Mouse (Mus musculus) CH12.LX (cell line): Measurements from ENCODE around the gene Gm4981. TPM values are rescaled to one million over a fixed set of nuclear protein-coding genes. Genes with fewer than 3 reads are reported as not detected.

Source experiments
- DNase-seq: peaks from one replicate; pipeline ENCODE4 v3.0.0-alpha.2; 2013; ENCODE audit errors: extremely low read depth
- H3K27ac ChIP-seq: 2 replicates; pipeline ENCODE4 v1.5.1; 2012; ENCODE audit warnings: low read depth, mild to moderate bottlenecking, control low read depth, moderate library complexity; ENCODE audit not compliant: insufficient read depth
- H3K27me3 ChIP-seq: replicated peaks from 2 replicates; pipeline ENCODE3; 2012; ENCODE audit warnings: inconsistent platforms
- H3K36me3 ChIP-seq, 2 experiments: replicated peaks in 1 of 2; 2 replicates each; pipeline versions ENCODE3 to v1.6.1; 2012; ENCODE audit warnings: inconsistent platforms in 1 of 2, low read length in 1 of 2, mild to moderate bottlenecking in 1 of 2, mixed read lengths in 1 of 2, moderate library complexity in 1 of 2; ENCODE audit not compliant: control insufficient read depth in 1 of 2, insufficient read depth in 1 of 2
- H3K4me1 ChIP-seq, 2 experiments: 2 replicates each; pipeline ENCODE4 v1.6.1; 2012; ENCODE audit warnings: inconsistent platforms in 1 of 2, moderate library complexity in 1 of 2; ENCODE audit not compliant: insufficient read depth in 2 of 2, control insufficient read depth in 1 of 2
- H3K4me2 ChIP-seq: 2 replicates; pipeline ENCODE4 v1.6.1; 2012; ENCODE audit warnings: low read depth, mild to moderate bottlenecking, control low read depth; ENCODE audit not compliant: poor library complexity, insufficient read depth, severe bottlenecking
- H3K4me3 ChIP-seq, 3 experiments: fragments of 150-350 bp in 1 of 3; sonication (generic) in 1 of 3; replicated peaks in 1 of 3; 2 replicates each; pipeline versions ENCODE3 to v1.5.1; 2011 to 2012; ENCODE audit warnings: low read depth in 2 of 3, low read length in 2 of 3, mild to moderate bottlenecking in 2 of 3, moderate library complexity in 2 of 3, control low read depth in 1 of 3, improper control_type of control experiment in 1 of 3, inconsistent platforms in 1 of 3, mixed read lengths in 1 of 3; ENCODE audit not compliant: poor library complexity in 1 of 3
- H3K79me2 ChIP-seq: replicated peaks from 2 replicates; pipeline ENCODE4 v1.6.1; 2012; ENCODE audit warnings: mild to moderate bottlenecking, moderate library complexity; ENCODE audit not compliant: control insufficient read depth, poor library complexity, insufficient read depth, severe bottlenecking; ENCODE audit errors: extremely low read depth
- H3K9ac ChIP-seq: 2 replicates; pipeline ENCODE4 v1.6.1; 2012; ENCODE audit warnings: low read depth, mild to moderate bottlenecking, control low read depth, moderate library complexity; ENCODE audit not compliant: insufficient read depth
- H3K9me3 ChIP-seq: replicated peaks from 2 replicates; pipeline ENCODE3; 2012; ENCODE audit warnings: low read length, inconsistent platforms, mixed read lengths
- CHD2 ChIP-seq: IDR thresholded peaks from 2 replicates; pipeline ENCODE4 v1.6.1; 2011; ENCODE audit warnings: low read length, improper control_type of control experiment
- EP300 ChIP-seq: IDR thresholded peaks from 2 replicates; pipeline ENCODE4 v1.6.1; 2011; ENCODE audit warnings: low read length, improper control_type of control experiment
- ETS1 ChIP-seq: conservative IDR thresholded peaks from 2 replicates; pipeline ENCODE4 v1.6.1; 2012; ENCODE audit warnings: low read depth, mild to moderate bottlenecking, inconsistent platforms, low read length, improper control_type of control experiment, moderate library complexity
- GABPA ChIP-seq: IDR thresholded peaks from 2 replicates; pipeline ENCODE4 v1.6.1; 2012; ENCODE audit warnings: low read depth, low read length, improper control_type of control experiment, inconsistent platforms; ENCODE audit not compliant: insufficient replicate concordance
- HCFC1 ChIP-seq: IDR thresholded peaks from 2 replicates; pipeline ENCODE4 v1.6.1; 2012; ENCODE audit warnings: low read depth, mild to moderate bottlenecking, inconsistent platforms, low read length, improper control_type of control experiment
- JUND ChIP-seq: conservative IDR thresholded peaks from 2 replicates; pipeline ENCODE4 v1.6.1; 2011; ENCODE audit warnings: low read depth, low read length, improper control_type of control experiment
- MAFK ChIP-seq: IDR thresholded peaks from 2 replicates; pipeline ENCODE4 v1.6.1; 2011; ENCODE audit warnings: low read length, improper control_type of control experiment; ENCODE audit not compliant: insufficient replicate concordance
- MAZ ChIP-seq: IDR thresholded peaks from 2 replicates; pipeline ENCODE4 v1.6.1; 2012; ENCODE audit warnings: low read depth, mild to moderate bottlenecking, inconsistent platforms, low read length, improper control_type of control experiment, moderate library complexity
- MXI1 ChIP-seq: IDR thresholded peaks from 2 replicates; pipeline ENCODE4 v1.6.1; 2011; ENCODE audit warnings: mild to moderate bottlenecking, low read depth, low read length, improper control_type of control experiment
- NELFE ChIP-seq: IDR thresholded peaks from 2 replicates; pipeline ENCODE4 v1.6.1; 2011; ENCODE audit warnings: low read depth, low read length, improper control_type of control experiment
- POLR2A ChIP-seq: IDR thresholded peaks from 2 replicates; pipeline ENCODE4 v1.6.1; 2011; ENCODE audit warnings: low read depth, mild to moderate bottlenecking, improper control_type of control experiment, low read length
- RAD21 ChIP-seq: IDR thresholded peaks from 2 replicates; pipeline ENCODE4 v1.6.1; 2011; ENCODE audit warnings: low read depth, mild to moderate bottlenecking, low read length, improper control_type of control experiment, moderate library complexity
- RCOR1 ChIP-seq: conservative IDR thresholded peaks from 2 replicates; pipeline ENCODE4 v1.6.1; 2012; ENCODE audit warnings: low read depth, mild to moderate bottlenecking, inconsistent platforms, low read length, improper control_type of control experiment
- SIN3A ChIP-seq: IDR thresholded peaks from 2 replicates; pipeline ENCODE4 v1.6.1; 2012; ENCODE audit warnings: low read length, improper control_type of control experiment, inconsistent platforms
- SMC3 ChIP-seq: IDR thresholded peaks from 2 replicates; pipeline ENCODE4 v1.6.1; 2011; ENCODE audit warnings: low read depth, low read length, improper control_type of control experiment
- UBTF ChIP-seq: IDR thresholded peaks from 2 replicates; pipeline ENCODE4 v1.6.1; 2012; ENCODE audit warnings: low read depth, mild to moderate bottlenecking, inconsistent platforms, low read length, improper control_type of control experiment, moderate library complexity
- ZKSCAN1 ChIP-seq: IDR thresholded peaks from 2 replicates; pipeline ENCODE4 v1.6.1; 2012; ENCODE audit warnings: low read depth, inconsistent platforms, low read length, improper control_type of control experiment, borderline replicate concordance
- dilution Hi-C: fragments of 300-500 bp; cut with MboI; formaldehyde crosslinking; loops from 2 replicates; pipeline ENCODE4 v1.14.3; 2020; ENCODE audit warnings: low sequenced_read_pairs; ENCODE audit not compliant: extremely low pct_unique_long_range_greater_than_20kb, extremely low pct_ligation_motif_present
- in situ Hi-C: fragments of 300-500 bp; cut with MboI; formaldehyde crosslinking; loops from 3 replicates; pipeline ENCODE4 v1.14.3; 2019; ENCODE audit warnings: low sequenced_read_pairs, low pct_ligation_motif_present, low pct_unique_long_range_greater_than_20kb, mixed read lengths
- polyA plus RNA-seq: library from polyadenylated mRNA; unstranded; fragments of >175 nt; gene quantifications from 2 replicates; pipeline ENCODE4 v1.2.1, GENCODE M21; 2012; ENCODE audit warnings: low read depth; ENCODE audit not compliant: insufficient read length
- total RNA-seq, 2 experiments: library from RNA; depleted of rRNA; stranded (reverse); fragments of 300-350 nt in 1 of 2; fragments of >200 nt in 1 of 2; gene quantifications; 2 replicates each; pipeline ENCODE4 v1.2.3; 2012 to 2014

Gm4981 gene
- total and polyA plus RNA-seq, 3 experiments: not detected

DNA sequence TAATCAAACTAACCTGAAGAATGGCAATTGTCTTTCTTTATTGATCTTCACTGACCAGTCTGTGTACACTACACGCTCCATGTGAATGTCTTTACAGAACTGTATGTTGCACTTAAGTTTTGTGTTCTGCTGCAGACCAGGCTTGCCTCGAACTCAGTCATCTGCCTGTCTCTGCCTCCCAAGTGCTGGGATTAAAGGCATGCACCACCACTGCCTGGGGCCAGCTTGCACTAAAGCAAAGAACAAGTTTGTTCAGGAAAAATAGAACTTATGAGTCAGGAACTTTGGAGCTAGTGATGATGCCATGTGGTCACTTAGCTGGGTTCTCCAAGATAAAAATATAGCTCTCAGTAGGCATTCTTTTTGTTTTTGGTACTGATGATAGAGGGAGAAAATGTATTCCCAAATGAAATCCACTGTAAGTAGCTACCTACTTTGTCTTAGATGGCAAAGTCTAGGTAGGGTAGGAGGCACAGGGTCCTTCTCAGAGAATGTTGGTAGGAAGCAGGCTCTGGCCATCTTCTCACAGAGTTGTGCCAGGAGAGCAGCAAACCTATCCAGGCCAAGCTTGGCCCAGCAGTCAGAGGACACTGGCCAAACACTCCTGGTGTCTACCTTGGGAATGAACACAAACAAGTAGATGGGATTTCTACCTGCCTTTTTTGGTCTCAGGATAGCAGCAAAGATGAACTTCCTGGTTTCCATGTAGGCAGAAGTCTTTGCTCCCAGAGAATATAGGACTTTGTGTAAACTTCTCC lies 26.6 kb downstream of the Gm4981 start:
- no peak for DNase-seq
- Histone ChIP-seq H3K36me3 (no peaks in the 10 kb centered on the region), H3K4me1 (no peaks in the 10 kb centered on the region), H3K9ac (no peak overlapping the region), H3K9me3 (peaks cover 9% of the 10 kb centered on the region), H3K4me2 (no peak overlapping the region), H3K27me3 (peaks cover 78% of the 10 kb centered on the region), H3K79me2 (no peaks in the 10 kb centered on the region), H3K4me3 (no peak overlapping the region), H3K27ac (no peak overlapping the region)
- in situ Hi-C loops: no loop called here
- dilution Hi-C loops: no loop called here
- no peak for TF ChIP-seq MAZ
- no peak for TF ChIP-seq MAFK
- TF ChIP-seq ETS1: no peak
- TF ChIP-seq GABPA: no peak
- no peak for TF ChIP-seq ZKSCAN1
- no peak for TF ChIP-seq SMC3
- no peak for TF ChIP-seq MXI1
- no peak for TF ChIP-seq HCFC1
- TF ChIP-seq POLR2A: no peak

- no peak overlapping the region for H3K4me3 ChIP-seq
- no peaks in the 10 kb centered on the region for H3K36me3 ChIP-seq
- TF ChIP-seq POLR2A (no peak), UBTF (no peak), MAZ (no peak), SIN3A (no peak), RAD21 (no peak), CHD2 (no peak), SMC3 (no peak), EP300 (no peak), JUND (no peak), RCOR1 (no peak), NELFE (no peak)
- no peak overlapping the region for H3K27ac ChIP-seq
- H3K9ac ChIP-seq: no peak overlapping the region
- H3K4me1 ChIP-seq: no peaks in the 10 kb centered on the region
- in situ Hi-C loops (no loop called here), dilution Hi-C loops (no loop called here)
- peaks cover 9% of the 10 kb centered on the region for H3K9me3 ChIP-seq
- peaks cover 53% of the 10 kb centered on the region for H3K27me3 ChIP-seq
- H3K79me2 ChIP-seq: no peaks in the 10 kb centered on the region
- DNase-seq: no peak
- no peak overlapping the region for H3K4me2 ChIP-seq
These were observed 29.7 kb downstream of the Gm4981 start for GRCm38 (mm10) chr10:58206639-58207404.
